ENCODE assay signal across 9 mouse cellular contexts in genomic region chr19:40401213-40401612, GRCm38 (mm10).
DNase-seq lines count a peak whose midpoint lies in the region; ATAC-seq and TF ChIP-seq lines count a peak whose summit lies in the region.
"Had no signal": no experiment of that assay in that cellular context is flagged by ENCODE, and none has a peak within 500 bp of the region (broad histone marks: within the 10 kb centered on the region; RNA-seq: fewer than 3 reads in every experiment).

No protein-coding gene starts in this region.

- no peaks in the 10 kb centered on the region for H3K27me3 ChIP-seq in heart, embryonic 10.5 days (ENCODE audit: insufficient read depth, poor library complexity, severe bottlenecking)
- H3K27me3 ChIP-seq in C2C12 (ENCODE audit: control insufficient read depth, insufficient read depth, insufficient read length): no peaks in the 10 kb centered on the region
- H3K27me3 ChIP-seq in neural tube, embryonic 15.5 days (replicated peaks): no peaks in the 10 kb centered on the region
- H3K27me3 ChIP-seq in midbrain, embryonic 16.5 days (ENCODE audit: control insufficient read depth, insufficient read depth, low read depth, low read length): no peaks in the 10 kb centered on the region
- H3K27me3 ChIP-seq: embryonic facial prominence, embryonic 13.5 days had no signal

- peaks cover 42% of the 10 kb centered on the region for H3K4me1 ChIP-seq in heart, embryonic 10.5 days
- H3K4me1 ChIP-seq in neural tube, embryonic 15.5 days: peaks cover 3% of the 10 kb centered on the region; the same call in 1 of the 2 replicates
- H3K4me1 ChIP-seq in midbrain, embryonic 16.5 days (ENCODE audit: control insufficient read depth, insufficient read depth, low read length): no peaks in the 10 kb centered on the region

- no peaks in the 10 kb centered on the region for H3K9me3 ChIP-seq in heart, embryonic 10.5 days
- H3K9me3 ChIP-seq in neural tube, embryonic 15.5 days (replicated peaks): no peaks in the 10 kb centered on the region
- no peaks in the 10 kb centered on the region for H3K9me3 ChIP-seq in midbrain, embryonic 16.5 days (replicated peaks; ENCODE audit: control insufficient read depth, low read length, poor library complexity, severe bottlenecking)
- H3K9me3 ChIP-seq: embryonic facial prominence, embryonic 13.5 days had no signal

- WGBS in heart, embryonic 10.5 days: 70% methylated on average over 7 of the region's 7 CpGs
- WGBS in neural tube, embryonic 15.5 days: 77% methylated on average over 7 of the region's 7 CpGs
- WGBS in midbrain, embryonic 16.5 days: 82% methylated on average over 7 of the region's 7 CpGs

- DNase-seq in heart, embryonic 10.5 days (ENCODE audit: low spot score): no peak
- no peak for DNase-seq in heart, adult 8-10 months (ENCODE audit: low spot score)
- DNase-seq in lung, postnatal 14 days: peak; percentile 69

- H3K79me2 ChIP-seq in C2C12 (ENCODE audit: control insufficient read depth, insufficient read depth): no peaks in the 10 kb centered on the region

- no peak overlapping the region for H3K9ac ChIP-seq in neural tube, embryonic 15.5 days (replicated peaks)
- H3K9ac ChIP-seq in midbrain, embryonic 16.5 days (ENCODE audit: low read depth, low read length): no peak overlapping the region
- H3K9ac ChIP-seq: embryonic facial prominence, embryonic 13.5 days had no signal

- no peak overlapping the region for H3K4me3 ChIP-seq in heart, embryonic 10.5 days
- no peak overlapping the region for H3K4me3 ChIP-seq in C2C12 (ENCODE audit: insufficient read depth, poor library complexity, severe bottlenecking)
- no peak overlapping the region for H3K4me3 ChIP-seq in neural tube, embryonic 15.5 days (replicated peaks)
- no peak overlapping the region for H3K4me3 ChIP-seq in midbrain, embryonic 16.5 days (ENCODE audit: low read depth, low read length)
- H3K4me3 ChIP-seq: embryonic facial prominence, embryonic 13.5 days had no signal

- ATAC-seq in granulocyte monocyte progenitor cell, adult 5-6 weeks (replicated peaks; ENCODE audit: poor library complexity, severe bottlenecking): peak; percentile 95
- no peak for ATAC-seq in erythroid progenitor cell, adult 5-6 weeks (replicated peaks; ENCODE audit: low FRiP score, poor library complexity, severe bottlenecking)
- no peak for ATAC-seq in neural tube, embryonic 15.5 days (ENCODE audit: low FRiP score)
- ATAC-seq in midbrain, embryonic 16.5 days: no peak

- no peaks in the 10 kb centered on the region for H3K79me3 ChIP-seq in C2C12 (ENCODE audit: low read depth)

- peaks cover 21% of the 10 kb centered on the region for H3K36me3 ChIP-seq in heart, embryonic 10.5 days
- H3K36me3 ChIP-seq in C2C12 (ENCODE audit: control insufficient read depth, insufficient read depth): no peaks in the 10 kb centered on the region
- peaks cover 10% of the 10 kb centered on the region for H3K36me3 ChIP-seq in neural tube, embryonic 15.5 days
- no peaks in the 10 kb centered on the region; the same call in 1 of the 2 replicates for H3K36me3 ChIP-seq in midbrain, embryonic 16.5 days (ENCODE audit: control insufficient read depth, insufficient read depth, low read length)
- H3K36me3 ChIP-seq: embryonic facial prominence, embryonic 13.5 days had no signal

- no peak overlapping the region for H3ac ChIP-seq in C2C12 (ENCODE audit: control insufficient read depth, insufficient read length, low read depth)

- no peak overlapping the region for H3K4me2 ChIP-seq in neural tube, embryonic 15.5 days
- H3K4me2 ChIP-seq in midbrain, embryonic 16.5 days (ENCODE audit: low read length): no peak overlapping the region
- H3K4me2 ChIP-seq: embryonic facial prominence, embryonic 13.5 days had no signal

- no peak for TF ChIP-seq CTCF in C2C12 (IDR thresholded peaks at IDR 0.05; ENCODE audit: control insufficient read depth, insufficient read depth, insufficient read length)

- H3K27ac ChIP-seq in heart, embryonic 10.5 days: peak overlapping the region; percentile 69; the same call in 1 of the 2 replicates
- no peak overlapping the region for H3K27ac ChIP-seq in neural tube, embryonic 15.5 days (replicated peaks)
- no peak overlapping the region for H3K27ac ChIP-seq in midbrain, embryonic 16.5 days (ENCODE audit: low read length)
- H3K27ac ChIP-seq: embryonic facial prominence, embryonic 13.5 days had no signal

TF ChIP-seq in C2C12, 6 proteins besides CTCF, POLR2A, EP300 and RAD21:
- no peak for TF ChIP-seq MYOD1 (IDR thresholded peaks at IDR 0.05; ENCODE audit: control insufficient read depth, insufficient read length, low read depth)
- no peak for TF ChIP-seq FOSL1 (IDR thresholded peaks at IDR 0.05; ENCODE audit: insufficient read depth, low read length, poor library complexity, severe bottlenecking)
- TF ChIP-seq USF1 (IDR thresholded peaks at IDR 0.05; ENCODE audit: low read depth): no peak
- TF ChIP-seq MAX (IDR thresholded peaks at IDR 0.05): no peak
- no peak for TF ChIP-seq MYOG (IDR thresholded peaks at IDR 0.05; ENCODE audit: control insufficient read depth, extremely low read depth, insufficient read length)
- peak; percentile 67 for TF ChIP-seq CEBPB (IDR thresholded peaks at IDR 0.05; ENCODE audit: low read depth)
TF ChIP-seq in C2C12: peak in this region for 1.
